Mouse (Mus musculus) cerebellum, adult 8-10 months (tissue): Measurements from ENCODE around the gene Pdgfra.

ENCODE experiments used
- DNase-seq: peaks from one replicate; pipeline ENCODE4 v3.0.0; 2022

Pdgfra gene

DNA sequence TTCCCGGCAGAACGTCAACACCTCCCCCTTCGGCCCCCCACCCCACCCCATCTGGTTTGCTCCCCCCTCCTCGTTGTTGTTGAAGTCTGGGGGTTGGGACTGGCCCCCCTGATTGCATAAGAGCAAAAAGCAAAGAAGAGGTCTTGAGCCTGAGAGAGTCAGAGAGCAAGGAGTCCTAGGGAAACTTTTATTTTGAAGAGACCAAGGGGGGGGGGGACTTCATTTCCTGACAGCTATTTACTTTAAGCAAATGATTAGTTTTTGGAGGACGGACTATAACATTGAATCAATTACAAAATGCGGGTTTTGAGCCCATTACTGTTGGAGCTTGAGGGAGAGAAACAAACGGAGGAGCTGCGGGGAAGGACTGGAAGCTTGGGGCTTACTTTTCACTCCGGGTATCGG, at the start of gene Pdgfra:
TSS of gene Pdgfra (plus strand) at position 272 of the 405 bp plus-strand sequence.
- DNase-seq, result no peak

DNA sequence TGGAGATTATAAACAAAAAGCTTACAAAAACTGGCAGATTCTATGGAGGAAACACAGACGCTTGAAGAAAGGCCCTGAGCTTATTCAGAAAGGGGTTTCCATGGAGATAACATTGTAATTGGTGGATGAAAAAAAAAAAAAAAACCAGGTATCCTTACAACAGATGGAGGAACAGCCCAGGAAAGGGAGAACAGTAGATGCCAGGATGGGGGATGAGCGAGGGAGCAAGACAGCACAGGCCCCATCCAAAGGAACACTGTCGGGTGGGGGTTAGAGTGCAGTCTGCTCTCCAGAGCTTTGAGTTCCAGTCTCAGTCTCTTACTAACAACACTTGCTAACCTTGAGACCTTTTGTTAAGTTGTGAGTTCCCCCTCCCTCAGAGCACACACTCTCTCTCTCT, 45.6 kb upstream of the Pdgfra start:
- DNase-seq, result no peak

DNA sequence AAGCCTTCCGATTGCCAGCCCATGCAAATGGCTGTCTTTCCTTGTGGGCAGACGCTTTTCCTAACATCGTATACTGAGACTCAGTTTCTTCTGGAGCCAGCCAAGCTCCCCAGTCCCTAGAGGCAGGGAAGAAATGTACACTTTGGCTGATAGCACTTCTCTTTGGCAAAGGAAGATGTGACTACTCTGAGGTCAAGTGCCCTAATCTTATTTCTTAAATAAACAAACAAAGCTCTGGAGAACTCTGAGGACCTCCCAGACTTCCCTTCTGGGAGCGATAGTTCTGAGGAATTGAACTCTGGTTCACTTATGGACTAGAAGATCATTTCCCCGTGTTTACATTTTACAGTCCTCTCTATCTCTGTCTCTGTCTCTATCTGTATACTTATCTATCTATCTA, 42.7 kb upstream of the Pdgfra start:
- DNase-seq, result no peak

DNA sequence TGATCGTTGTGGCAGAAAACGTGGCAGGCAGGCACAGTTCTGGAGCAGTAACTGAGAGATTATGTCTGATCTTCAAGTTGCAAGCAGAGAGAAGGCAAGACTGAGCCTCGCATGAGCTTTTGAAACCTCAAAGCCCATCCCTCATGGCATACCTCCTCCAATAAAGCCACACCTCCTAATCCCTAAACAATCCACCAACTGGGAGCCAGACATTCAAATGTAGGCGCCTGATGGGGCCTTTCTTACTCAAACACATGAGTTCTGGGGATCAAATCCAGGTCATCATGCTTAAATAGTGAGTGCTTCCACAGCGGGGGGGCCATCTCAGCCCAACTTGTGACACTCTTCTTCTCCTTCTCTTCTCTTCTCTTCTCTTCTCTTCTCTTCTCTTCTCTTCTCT, 40.3 kb upstream of the Pdgfra start:
- DNase-seq, result no peak

DNA sequence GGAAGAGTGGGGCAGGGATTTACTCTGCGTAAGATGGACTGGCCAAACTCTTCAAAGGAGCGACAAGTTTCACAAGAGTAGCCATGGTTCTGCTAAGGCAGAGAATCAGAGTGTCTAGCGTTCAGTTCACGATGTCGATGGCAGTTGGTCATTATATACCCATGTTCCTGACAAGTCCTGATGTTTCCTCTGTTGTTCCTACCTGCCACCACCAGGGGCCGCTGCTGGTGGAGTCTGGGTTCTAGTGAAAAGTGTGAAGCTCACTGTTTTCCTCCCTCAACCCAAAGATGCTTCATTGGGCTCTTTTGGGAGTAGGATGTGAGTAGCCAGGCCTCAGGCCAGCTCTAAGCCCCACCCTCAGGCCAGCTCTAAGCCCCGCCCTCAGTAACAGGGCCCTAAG, 33.3 kb upstream of the Pdgfra start:
- DNase-seq, result peak; percentile 5

DNA sequence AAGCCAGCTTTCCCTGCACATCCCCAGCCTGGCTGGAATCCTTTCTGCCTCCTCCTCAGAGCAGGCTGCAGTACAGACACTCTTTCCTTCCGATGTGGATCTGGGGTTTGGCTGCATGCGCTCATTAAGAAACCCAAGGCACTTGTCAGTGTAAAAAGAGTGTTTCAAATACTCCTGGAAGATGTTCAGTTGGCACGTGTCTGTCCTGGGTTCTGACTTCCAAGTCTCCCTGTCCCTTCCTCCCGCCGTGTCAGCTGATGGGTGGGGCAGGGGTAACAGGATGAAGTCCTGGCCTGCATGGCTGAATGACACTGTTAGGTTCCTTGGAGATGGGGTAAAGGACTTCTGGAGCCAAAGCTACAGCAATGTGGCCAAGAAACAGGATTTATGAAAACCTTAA, 30.4 kb upstream of the Pdgfra start:
- no peak for DNase-seq

DNA sequence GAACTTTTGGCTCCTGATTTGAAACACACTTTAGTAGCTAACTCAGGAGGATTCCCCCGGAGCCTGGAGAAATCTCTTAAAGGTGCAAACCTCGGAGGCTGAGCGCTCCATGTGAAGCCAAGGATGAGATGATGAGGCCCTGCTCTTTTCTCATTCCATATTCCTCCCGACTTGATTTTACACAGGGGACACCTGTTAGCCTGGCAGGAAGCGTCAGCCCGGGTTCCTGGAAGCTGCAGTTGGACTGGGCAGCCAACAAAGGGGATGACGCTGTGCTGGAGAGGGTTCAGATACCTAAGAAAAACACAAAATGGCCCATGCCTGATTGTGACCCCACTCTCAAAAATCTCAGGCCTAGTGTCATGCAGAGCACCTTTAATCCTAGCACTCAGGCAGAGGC, 17.4 kb upstream of the Pdgfra start:
- DNase-seq, result no peak

DNA sequence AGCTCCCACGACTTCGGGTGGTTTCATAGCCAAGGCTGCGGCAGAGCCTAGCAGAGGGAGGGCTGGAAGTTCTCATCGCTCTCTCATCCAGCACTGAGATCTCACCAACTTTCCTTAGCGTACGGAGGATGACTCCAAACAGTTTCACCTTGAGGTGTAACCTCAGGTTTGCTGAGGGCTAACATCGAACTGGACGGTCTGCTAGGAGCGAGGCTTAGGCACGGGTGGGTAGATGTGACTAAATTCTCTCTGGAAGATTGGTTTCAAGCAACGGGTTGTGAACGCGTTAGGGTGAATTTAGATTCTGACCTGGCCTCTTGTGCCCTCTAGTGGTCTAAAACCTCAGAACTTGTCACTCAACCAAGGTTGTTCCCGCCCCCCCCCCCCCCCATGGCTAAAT, 9.0 kb upstream of the Pdgfra start:
- peak; percentile 51 for DNase-seq

DNA sequence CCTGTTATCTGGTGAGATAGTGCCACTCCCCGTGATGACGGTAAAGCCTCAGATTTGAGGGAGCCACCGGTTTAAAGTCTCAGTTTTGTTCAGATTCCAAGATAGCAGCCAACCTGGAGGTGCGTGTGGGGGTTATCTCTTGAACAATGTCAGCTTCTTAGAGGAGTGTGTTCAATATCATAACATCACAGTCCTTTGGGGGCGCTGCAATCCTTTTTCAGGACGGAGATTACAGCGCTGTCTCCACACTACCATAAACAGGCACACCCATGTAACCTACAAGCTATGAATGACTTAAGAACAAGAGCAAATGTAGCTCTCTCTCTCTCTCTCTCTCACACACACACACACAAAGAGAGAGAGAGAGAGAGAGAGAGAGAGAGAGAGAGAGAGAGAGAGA, 8.3 kb upstream of the Pdgfra start:
- no peak for DNase-seq

DNA sequence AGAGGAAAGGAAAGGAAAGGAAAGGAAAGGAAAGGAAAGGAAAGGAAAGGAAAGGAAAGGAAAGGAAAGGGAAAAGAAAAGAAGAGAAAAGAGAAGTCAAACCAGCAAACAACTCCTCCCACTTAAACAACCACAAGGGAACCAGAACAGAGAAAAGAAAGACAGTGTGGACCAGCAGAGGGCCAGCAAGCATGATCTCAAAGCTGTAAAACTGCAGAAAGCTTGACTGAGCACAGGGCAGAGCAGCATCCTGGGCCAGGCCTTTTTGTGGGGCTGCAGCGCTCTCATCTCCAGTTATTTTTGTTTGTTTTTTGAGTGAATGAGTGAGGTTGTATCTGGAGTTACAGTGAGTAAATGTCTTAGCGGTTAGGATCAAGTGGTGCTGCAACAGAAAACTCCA, 6.8 kb upstream of the Pdgfra start:
- DNase-seq, result no peak

DNA sequence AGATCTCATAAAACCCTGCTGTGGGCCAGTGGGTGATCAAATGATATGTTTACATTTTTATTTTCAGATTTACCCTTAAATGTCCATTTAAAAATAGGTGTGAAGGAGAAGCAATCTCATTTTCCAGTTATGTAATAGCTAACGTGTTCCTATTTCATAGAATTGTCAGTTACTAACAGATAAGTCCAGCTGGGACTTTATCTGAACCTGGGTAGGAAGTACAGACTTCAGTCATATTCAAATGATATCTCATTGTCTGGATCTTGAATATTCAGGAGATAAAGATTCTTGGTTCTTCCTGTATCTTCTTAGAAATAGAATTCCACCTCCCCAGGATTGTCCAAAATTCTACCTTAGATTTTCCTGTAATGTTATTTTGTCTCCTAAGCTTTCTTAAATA, 5.6 kb upstream of the Pdgfra start:
- no peak for DNase-seq

DNA sequence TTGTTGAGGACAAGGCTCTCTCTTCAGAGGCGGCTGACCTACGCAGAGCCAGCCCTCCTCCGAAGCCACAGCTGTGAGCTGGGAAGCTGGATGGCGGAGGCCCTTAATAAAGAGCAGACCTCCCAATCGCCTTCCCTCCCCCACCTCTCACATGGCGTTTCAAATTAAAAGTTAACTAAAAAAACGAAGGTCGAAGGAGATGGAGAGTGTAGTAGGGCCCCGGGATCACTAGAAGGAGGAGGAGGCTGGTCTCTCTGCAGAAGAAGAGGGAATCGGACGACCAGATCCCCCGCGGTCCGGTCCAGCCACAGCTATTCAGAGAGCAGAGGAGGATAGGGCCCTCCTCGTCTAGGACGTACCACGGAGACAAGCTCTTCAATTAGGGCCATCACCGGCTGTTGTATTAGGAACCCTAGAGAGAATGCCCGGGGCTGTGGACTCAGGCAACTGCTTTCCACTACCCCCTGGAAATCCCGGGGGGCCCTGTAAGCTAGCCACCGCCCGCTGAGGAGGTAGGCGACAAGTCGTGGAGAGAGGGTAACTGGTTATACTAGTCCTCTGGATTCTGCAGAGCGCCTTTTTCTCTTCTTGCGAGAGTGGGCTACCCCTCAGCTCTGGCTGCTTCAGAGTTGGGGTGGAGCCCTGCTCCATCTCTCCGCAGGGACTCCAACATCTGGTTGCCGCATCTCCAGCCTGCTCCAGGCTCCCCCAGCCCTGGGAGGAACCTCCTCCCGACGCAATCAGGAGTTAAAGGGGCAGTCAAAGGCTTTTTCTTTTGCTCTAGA, 3.6 kb upstream of the Pdgfra start:
- DNase-seq, result no peak

DNA sequence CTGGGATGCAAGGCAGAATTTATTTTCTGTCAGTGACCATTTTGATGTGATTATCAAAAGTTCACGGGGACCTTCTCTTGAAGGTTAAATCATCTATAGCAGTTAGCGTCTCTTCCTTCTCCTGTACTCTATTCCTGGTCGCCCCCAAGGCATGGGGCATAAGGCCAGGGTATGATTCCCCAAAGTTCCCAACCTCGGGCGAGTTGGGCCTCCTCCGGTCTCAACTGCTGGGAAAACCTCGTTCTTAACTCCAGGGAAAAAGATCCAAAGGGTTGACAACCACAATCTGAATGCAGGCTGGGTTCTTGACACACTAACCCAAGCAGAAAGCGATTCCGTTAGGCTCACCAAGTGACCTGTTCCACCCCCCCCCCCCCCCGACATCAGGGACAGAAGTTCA, 2.7 kb upstream of the Pdgfra start:
- no peak for DNase-seq

DNA sequence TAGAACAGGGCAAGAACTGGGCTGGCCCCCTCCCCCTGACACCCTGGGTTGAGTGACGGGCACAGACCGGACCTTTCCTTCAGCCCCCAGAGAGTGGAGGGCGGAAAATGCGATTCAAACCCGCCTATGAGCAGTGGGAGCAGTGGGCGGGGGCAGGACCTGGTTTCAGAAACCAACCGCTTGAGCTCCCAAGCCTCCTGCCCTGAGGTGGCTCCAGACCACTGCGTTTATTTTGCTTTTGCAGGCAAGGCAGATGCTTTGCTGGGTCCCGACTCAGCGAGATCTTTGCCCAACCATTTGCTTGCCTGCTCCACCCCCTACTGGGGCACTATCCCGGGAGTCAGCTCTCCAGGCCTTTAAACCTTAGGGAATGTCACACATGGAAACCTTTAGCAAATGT, 2.2 kb upstream of the Pdgfra start:
- peak; percentile 2 for DNase-seq

DNA sequence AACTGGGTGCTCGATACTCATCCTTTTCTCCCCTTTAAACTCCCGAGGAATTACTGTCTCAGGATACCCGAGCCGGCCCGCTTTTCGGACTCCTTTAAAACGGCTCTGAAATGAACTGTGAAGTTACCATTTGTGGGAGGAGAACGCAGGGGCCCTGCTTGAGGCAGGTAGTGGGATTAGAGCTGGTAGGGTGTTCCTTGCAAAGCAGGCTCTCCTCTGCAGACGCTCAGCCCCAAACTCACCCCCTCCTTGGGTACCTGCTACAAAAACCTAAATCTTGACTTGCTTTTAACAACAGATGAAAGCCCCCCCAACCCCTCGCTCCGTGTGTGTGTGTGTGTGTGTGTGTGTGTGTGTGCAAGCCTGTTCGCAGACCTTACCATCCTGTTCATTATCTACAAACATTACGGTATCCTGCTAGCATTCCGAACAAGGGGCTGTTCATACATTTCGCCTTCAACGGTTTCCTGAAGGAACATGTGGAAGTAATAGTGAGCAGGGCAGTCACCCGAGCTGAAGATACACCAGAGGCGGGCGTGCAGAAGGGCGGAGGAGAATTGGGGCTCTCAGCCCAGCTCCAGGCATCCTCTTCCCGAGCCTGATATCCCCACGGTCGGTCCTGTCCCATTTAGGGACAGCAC, 1.6 kb upstream of the Pdgfra start:
- peak; percentile 2 for DNase-seq

DNA sequence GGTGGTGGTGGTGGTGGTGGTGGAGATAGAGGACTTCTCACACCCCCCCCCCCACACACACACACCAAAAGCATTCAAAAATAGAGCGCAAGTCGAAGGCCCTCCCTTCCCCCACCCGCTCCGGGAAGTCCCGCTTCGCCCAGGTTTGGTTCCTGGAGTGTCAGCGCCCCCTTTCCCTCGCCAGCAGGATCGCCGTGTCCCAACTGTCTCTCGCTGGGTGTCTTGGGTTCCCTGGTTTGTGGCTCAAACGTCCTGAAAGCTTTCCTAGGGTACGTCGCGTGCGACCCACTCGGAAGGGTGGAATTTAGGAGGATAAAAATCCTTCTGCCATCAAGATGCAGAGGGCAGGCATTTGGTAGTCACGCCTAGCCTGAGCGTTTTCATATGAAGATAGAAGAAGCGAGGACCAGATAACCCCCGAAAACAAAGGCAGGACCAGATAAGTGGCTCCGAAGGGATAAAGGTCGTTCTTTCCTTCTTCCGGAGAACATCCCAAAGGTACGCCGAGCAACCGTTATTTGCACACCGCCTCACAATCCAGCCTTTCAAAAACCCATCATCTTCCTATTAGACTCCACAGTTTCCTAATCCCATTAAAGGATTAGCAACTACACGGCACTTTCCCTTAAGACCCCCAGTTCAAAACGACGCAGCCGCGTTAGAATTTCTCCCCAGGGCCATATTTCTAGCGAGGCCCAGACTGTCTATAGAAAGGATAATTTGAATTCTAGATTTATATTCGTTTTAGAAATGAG, 769 bp upstream of the Pdgfra start:
- DNase-seq, result peak; percentile 11

DNA sequence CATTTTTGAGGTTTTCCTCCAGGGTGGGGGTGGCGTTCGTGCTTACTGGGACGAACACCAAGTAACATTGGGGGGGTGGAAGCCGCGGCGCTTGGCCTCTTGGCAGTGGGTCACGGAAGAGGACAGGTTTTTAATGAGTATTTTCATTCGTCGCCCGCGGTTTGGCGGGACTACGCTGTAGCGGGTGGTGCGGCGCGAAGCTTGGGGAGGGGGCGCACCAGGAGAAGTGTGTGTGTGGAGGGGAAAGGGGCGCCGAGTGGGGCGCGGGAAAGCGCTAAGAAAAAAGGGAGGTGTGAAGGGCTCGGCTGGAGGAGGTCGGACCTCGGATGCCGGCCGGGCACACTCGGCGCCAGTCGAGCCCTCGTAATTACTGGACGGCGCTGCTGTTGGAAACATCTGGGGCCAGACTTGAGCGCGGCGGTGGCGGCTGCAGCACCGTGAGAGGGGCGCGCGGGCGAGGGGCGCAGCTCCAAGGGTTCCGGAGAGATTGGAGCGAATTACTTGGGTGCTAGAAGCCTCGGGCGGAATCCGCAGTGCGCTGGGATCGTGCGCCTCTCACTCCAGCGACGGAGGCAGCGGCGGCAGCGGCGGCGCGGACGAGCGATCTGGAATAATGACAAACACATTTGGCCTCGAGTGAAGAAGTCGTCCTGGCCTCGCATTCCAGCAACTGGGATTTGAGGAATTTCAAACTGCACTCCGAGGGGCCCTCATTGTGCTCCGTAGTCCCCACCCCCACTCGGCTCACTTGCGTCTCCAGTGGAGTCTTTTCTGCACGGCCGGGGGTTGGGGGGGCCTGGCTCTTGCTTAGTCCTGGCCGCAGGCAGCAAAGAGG, 916 bp downstream of the Pdgfra start:
- peak; percentile 1 for DNase-seq

DNA sequence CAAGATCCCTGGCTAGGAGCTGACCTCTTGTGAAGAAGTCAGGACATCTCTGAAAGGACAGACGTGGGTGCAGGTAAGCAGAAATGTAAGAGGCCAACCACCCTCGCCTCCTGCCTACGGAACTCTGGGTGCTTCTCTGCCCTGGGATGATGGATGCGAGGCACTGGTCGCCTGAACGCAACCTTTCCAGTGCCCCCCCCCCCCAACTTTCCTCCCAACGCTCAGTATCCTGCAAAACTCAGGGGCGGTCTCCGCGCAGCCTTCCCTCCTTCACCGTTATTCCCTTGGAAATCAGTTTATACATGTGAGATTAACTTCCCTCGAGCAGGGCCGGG, 1.5 kb downstream of the Pdgfra start:
- DNase-seq, result no peak

DNA sequence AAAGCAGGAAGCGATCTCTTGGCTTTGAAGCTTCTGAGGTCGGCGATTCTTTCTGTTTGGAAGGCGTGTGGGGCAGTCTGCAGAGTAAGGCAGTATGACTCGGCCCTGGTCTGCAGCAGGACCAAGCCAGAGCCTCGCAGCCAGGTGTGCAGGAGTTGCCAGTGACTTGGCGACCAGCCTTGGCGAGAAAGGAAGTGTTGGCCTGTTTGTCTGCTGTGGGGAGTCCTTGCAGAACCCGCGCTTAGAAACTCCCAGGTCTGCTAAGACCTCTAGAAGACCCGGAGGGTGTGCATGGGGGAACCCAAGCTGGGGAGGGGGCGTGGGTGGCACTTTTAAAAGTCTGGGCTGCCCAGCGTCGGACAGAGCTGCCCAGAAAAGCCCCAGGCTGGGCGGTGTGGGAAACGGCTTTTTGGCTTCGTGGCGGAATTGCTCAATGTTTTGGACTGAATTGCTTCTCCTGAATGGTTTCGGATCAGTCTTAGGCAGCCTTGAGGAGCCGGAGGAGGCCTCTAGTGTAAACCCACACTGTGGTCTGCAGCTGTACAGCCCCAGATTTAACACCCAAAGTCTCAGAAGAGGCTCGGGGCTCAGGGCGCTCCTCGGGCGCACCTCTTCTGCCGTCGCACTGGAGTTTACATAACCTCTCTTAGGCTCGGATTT, 2.0 kb downstream of the Pdgfra start:
- DNase-seq, result peak; percentile 9

DNA sequence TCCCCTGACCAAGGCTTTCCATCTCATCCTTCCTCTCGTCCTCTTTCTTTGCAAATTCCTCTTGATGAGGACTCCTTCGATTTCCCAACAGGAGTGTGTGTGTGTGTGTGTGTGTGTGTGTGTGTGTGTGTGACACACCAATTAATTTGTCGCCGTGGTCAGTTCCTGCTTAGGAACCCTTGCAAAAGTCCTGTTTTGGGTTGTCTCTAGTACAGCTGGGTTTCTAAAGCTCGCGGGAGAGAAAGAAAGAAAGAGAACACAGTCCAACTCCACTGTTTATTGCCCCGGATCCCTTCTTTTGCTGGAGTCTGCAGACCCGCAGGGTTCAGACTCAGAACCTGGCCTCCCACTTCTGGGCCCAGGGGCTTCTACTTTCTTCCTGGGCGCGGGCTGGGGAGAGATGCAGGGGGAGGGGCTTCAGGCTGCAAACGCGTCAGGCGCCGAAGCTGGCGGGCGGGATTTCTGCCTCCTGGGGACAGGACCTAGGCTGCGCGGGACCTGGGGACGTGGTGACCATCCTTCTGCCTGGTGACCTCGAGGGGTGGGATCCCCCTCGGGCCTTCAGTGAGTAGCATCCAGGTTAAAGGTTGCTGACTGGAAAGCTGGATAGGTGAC, 2.6 kb downstream of the Pdgfra start:
- peak; percentile 2 for DNase-seq

DNA sequence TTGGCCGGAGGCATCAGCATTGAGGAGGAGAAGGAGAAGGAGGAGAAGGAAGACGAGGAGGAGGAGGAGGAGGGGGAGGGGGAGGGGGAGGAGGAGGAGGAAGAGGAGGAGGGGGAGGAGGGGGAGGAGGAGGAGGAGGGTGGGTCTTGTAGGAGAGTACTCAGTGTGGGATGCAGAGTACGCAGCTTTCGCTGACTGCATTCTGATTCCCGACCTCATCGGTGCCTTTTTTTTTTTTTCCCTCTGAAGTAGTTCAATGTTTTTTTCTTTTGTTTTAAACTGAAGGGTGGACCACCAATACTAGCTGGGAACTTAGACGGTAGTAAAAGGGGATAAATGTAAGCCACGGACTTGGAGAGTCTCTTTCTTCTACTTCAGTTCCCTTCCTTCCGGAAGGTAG, 3.2 kb downstream of the Pdgfra start:
- DNase-seq, result no peak
